Mouse (Mus musculus): ENCODE measurements around the gene Crmp1.

Crmp1 gene

GRCm38 (mm10) chr5:37296717-37297116 lies 55.0 kb downstream of the Crmp1 start:
- no peak for DNase-seq (ENCODE audit: low read depth, low spot score)

- peak; percentile 52 for DNase-seq (ENCODE audit: low read depth, low spot score)
Measured at GRCm38 (mm10) chr5:37298370-37298769, 56.6 kb downstream of the Crmp1 start.

DNA sequence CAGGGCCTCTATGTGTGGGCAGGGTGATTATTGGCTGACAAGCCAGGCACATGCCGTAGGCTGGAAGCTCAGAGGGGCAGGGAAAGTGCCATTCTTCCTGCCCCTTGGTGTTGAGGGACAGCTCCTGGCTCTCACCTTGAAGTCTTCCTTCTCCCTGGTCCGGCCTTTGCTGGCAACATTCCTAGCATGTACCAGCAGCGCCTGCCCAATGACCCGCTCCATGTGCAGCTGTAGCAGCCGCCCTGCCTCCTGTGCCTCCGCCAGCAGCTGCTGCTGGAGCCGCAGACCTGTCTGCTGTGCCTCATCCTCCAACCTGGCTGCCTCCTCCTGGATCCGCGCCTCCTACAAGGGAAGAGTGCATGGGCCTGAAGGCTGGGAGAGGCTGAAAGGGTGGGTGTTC lies 68.3 kb downstream of the Crmp1 start:
- no peak for DNase-seq (ENCODE audit: low read depth, low spot score)

DNA sequence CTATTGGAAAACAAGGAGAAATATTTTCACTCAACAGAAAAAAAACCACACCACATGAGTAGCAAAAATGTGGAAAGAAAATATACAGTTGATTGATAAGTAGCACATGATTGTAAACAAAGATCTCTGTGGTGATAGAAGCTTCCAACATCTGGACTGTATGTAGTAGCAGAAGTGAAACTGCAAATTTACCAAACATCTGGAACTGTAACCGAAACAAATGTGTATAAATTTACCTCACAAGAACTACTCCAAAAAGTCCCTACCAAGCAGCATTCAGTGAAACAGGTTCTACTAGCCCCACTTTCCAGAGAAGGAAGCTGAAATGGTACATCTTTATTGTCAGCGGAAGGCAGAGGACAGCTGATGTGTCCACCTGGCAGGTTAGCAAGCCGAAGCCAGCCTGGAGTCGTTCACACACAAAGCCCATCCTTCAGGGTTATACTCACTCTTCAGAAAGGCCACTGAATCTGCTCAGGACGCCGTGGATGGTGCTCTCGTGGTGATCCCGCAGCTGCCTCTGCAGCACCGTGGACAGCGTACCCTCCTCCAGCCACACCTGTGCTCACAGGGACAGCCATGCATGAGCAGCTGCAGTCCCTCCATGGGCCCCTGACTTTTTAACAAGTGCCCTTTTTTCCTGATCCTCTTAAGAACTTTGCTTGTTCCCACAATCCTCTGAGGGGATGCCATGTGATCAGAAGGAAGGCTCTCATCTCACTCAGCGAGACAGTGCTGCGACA lies 71.4 kb downstream of the Crmp1 start:
- DNase-seq (ENCODE audit: low read depth, low spot score), result no peak

DNA sequence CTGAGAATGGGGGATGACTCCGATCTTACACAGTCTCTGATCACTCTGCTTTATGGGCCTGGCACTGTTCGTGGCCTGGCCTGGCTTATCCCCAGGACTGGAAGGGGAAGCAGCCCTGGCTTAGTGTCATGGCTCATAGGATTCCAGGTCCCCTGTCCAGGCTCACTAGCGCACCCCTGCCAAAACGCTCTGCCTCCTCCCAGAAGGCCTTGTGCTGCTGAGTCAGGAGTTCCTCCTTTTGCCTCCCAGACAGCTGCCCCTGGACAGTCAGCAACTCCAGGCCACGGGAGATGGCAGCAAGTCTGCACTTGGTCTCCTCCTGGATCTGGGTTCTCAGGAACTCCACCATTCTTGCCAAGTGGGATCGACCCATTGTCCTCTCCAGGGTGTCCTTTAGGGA lies 77.0 kb downstream of the Crmp1 start:
- DNase-seq (ENCODE audit: low read depth, low spot score), result no peak

DNA sequence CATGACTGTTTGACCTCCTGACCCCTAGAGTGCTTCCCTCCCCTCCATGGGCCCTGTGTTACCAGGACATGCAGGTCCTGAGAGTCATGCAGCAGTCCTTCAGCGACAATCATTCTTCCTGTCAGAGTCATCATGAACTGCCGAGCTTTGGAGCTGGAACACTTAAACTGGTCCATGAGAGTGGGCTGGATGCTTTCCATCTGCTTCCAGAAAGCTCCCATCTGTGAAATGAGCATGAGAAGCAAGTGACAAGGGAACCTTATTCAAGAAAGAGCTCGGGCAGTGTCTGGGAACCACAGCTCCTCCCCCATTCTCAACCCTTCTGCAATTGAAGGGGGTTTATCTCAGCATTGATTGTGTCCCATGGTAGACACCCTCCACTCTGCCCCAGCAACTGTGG lies 78.4 kb downstream of the Crmp1 start:
- DNase-seq (ENCODE audit: low read depth, low spot score), result no peak

GRCm38 (mm10) chr5:37320761-37321160 lies 79.0 kb downstream of the Crmp1 start:
- DNase-seq (ENCODE audit: low read depth, low spot score), result no peak

DNA sequence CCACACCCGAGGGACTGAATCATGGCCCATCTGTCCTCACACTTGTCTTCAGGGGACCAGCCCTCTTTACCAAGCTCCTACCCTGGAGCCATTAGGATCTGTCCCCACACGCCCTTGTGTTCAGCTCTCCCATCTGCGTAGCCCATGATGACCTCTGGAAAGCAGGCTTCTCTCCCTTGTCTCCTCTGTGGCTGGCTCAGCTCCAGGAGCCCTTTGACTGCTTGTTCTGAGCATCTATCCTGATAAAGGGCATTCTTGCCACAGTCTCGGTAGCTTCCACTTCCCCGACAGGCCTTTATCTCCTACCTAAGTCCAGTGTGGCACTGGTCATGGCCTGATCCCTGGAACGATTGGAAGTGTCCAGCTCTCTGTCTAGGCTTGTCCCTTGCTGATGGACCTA lies 84.9 kb downstream of the Crmp1 start:
- DNase-seq (ENCODE audit: low read depth, low spot score), result no peak

DNA sequence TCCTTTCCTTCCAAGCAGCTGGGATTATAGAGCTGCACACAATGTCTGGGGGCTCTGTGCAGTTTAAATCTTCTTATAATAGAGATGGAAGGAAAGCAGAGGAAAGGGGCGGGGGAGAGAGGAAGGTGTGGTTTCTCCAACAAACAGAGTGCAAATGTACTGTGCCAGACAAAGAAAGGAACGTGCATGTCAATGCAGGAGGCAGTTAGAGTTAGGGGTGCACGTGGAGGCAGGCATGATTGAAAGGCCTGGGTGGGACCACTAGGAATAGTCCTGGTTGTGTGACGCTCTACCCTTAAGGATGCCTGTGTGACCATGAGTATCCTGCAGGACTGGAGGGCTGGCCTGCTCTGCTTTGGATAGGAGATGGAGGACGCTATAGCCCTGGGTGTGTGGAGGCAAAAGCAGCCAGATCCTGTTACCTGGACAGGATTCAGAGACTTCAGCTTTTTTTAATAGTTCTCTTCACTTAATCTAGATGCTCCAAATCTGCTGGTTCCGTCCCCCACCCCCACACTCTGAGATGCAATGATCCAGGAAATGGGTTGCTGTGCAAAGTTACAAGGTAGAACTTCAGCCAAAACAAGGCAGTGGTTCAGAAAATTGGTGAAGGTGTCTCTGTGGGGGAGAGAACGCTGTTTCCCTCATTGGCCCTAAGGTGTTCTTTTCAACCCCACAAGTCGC lies 88.9 kb downstream of the Crmp1 start:
- no peak for DNase-seq (ENCODE audit: low read depth, low spot score)

DNA sequence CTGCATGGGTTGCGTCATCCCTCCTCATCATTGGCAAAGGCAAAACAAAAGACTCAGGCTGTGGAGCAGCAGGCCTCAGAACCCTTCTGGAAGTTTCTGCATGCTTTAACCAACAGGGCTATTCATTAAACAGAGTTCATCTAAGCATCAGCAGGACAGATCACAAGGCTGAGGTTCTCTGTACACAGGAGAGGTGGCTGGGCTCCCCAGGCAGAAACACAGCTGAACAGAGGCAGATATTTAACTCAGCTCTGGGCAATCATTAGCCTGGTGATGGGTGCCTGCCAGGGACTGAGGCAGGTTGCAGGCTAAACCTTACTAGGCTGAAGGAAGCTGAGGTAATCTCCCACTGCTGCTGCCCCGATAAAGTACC lies 89.4 kb downstream of the Crmp1 start:
- no peak for DNase-seq (ENCODE audit: low read depth, low spot score)

GRCm38 (mm10) chr5:37332066-37332465 lies 90.3 kb downstream of the Crmp1 start:
- no peak for DNase-seq (ENCODE audit: low read depth, low spot score)

DNA sequence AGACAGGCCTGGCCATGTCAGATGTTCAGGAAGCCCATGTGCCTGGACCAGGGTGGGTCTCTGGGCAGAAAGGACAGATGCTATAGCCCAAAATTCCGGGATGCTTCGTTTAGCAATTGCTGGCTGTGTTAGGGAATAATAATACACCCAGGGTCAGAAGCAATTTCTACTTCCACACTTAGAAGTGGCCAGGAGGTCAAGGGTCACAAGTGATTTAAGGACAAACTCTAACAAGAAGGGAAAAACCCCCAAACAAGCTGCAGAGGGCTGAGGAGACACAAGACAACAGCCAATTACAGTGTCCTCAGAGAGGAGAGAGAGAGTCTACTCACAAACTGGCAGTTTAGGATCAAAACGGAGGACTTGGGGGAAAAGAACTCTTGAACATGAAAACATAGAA lies 93.3 kb downstream of the Crmp1 start:
- DNase-seq (ENCODE audit: low read depth, low spot score), result no peak

DNA sequence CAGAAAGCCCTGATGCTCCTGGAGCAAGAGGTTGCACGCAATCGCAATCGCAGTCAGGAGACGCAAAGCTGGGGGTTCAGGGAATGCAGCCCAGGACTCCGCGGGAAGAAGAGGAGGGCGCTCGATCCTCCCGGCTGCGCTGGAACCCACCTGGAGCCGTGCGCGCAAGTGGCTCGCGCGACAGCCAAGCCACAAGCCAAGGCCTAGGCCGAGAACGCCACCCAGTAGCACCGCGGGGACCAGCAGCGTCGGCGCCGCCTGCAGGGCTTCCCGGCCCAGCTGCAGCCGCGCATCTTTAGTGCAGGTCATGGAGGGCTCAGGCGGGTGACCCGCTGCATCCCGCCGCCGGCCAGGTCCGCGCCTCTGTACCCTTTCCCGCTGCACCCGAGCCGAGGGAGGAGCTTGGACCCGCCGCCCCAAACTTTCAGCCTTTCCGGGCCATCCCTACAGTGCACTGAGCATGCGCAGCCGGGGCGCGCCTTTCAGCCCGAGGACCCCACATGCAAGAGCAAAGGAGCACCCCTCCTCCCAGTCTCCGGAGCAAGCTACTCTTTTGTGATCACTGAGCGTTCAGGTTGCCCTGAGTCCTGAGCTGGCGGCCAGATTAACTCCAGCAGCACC lies 94.9 kb downstream of the Crmp1 start, which contains the start of gene Evc:
Gene Evc, minus strand, starts transcription at position 410 of the 621 bp plus-strand sequence.
- peak; percentile 86 for DNase-seq (ENCODE audit: low read depth, low spot score)

GRCm38 (mm10) chr5:37337696-37338095 lies 96.0 kb downstream of the Crmp1 start:
- DNase-seq (ENCODE audit: low read depth, low spot score), result no peak

GRCm38 (mm10) chr5:37338288-37338687 lies 96.5 kb downstream of the Crmp1 start, which contains the start of gene Evc2:
Gene Evc2 (plus strand): TSS chr5:37338499.
- DNase-seq (ENCODE audit: low read depth, low spot score), result peak; percentile 82

Measured in mesoderm, embryonic 11.5 days (tissue).